Mouse (Mus musculus): ENCODE data around the gene Gm20479.

The Gm20479 gene

DNA sequence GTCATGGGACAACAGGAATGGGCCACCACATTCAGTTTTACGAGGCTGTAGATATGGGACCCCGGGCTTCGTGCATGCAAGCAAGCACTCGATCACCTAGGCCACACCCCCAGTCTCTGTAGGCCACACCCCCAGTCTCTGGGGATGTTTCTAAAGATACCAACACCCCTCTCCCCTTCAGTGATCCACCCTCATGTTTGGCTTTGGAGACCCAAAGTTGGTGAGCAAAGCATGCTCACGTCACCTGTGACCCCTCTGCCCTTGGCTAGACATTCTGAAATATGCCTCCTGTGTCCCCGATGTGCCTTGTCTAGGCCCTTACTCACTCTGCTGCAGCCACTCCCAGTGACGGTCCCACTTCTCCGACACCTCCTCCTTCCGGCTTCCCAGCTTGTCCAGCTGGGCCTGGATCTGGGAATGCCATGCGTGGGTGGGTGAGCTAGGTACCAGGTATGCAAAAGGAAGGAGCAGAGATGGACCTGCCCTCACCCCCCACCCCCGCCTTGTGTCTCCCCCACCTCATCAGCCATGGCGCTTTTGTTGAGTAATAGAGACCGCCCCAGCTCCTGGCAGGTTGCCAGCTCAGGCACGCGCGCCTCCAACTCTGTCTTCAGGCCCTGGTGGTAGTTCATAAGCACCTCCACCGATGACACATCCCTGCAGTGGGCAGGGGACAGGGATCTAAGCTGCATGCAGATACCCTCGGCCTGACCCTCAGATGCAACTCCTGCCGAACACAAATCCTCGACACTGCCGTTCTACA is 9.0 kb upstream of the Gm20479 start:
- no peak for DNase-seq

DNA sequence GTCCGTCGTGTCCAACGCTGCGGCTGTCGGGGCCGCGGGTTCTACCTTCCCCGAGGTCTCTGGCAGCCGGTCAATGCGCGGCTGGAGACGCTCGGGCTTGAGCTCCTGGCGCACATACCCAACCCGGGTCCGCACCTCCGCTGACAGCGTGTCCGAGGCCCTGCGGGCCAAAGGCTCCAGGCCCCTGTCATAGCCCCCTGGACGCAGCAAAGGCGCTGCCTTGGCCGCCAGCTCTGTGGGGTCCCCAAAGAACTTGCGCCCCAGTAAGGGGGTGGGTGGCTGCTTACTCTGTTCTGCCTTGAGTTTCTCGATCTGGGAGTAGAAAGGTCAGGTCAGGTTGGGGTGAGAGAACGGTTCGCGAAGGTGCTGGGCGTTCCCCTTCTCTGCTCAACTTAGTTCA is 7.2 kb upstream of the Gm20479 start:
- DNase-seq: no peak

DNA sequence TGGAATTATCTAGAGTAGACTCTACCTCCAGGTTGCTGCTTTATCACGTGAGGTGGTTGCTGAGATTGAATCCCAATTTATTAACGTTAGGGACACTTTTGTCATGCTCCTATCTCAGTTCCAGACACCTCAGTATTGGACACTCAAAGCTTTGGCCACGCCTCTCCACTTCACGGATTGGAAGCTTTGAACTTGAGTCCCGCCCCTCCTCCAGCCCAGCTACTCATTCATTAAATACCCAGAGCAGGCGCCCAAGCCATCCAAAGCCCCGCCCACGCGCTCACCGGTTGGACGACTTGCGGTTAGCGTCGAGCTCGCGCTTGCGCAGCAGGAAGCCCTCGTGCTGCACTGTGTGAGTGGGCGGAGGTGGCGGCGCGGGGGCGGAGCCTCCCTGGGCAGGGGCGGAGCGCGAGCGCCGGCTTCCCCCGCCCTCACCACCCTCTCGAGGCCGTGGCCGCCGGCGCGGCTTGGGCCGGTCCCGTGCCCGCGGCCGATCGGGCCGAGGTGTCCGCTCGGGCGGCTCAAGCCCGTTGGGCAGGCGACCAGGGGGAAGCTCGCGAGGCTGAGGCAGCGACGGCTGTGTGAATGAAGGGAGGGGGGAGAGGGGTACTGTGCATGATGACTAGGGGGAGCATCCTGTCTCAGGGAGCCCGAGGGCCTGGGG is 4.2 kb upstream of the Gm20479 start:
- DNase-seq: peak; percentile 100

DNA sequence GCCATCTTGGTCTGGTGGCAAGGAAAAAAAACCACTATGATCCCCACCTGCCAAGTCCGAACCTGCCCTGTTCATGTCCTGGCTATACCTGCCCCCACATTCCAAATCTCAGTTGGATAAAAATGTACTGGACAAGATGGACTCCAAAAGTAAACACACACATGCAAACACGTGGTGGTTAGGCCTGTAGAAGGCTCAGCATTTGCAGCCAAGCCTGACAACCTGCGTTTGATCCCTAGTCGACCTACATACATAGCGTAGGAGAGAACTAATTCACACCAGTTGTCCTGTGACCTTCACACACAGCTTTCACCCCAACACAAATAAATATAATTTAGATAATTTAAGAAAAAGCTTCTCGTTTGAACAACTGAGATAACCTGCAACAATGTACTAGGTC is 3.5 kb upstream of the Gm20479 start:
- no peak for DNase-seq

DNA sequence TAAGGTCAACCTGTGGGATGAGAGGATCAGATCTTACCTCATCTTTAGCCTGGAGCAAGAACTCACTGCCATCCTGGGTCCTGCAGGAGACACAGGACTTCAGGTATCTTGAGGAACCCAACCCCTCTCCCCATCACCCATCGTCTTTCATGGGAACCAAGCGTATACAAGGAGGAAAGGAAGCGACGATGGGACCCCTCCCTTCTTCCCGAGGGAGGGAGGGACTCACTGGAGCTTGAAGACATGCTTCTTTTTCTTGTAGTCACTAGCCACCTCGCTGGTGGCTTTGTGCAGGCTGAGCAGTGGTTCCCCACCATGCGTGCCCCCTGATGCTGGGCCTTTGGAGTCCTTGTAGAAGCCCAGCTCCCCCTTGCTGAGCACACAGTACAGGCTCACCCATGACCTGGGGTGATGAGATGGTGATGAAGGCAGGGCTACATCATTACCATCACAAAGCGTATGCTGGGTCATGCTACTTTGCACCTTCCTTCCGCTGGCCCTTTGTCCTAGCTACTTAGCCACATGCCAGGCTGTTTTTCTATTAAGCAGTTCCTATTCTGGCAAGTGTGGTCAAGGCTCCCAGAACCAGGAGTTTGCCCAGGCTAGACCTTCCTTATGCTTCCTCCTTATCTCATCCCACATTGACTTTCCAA is 2.6 kb upstream of the Gm20479 start:
- no peak for DNase-seq

DNA sequence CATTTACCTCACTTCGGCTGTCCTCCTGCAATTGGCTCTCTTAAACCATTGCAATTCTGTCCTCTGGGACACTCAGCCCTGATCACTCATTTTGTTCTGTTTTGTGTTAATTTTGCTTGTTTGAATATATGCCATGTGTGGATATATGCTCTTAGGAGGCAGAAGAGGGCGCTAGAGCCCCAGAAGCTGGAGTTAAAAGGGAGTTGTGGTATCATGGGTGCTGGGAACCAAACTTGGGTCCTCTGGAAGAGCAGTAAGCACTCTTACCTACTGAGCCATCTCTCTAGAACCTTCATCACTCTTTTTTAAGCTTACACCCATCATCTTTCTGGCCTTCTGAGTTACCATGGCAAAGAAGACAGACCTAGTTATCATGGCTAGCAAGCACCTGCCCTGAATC is 1.9 kb upstream of the Gm20479 start:
- no peak for DNase-seq

DNA sequence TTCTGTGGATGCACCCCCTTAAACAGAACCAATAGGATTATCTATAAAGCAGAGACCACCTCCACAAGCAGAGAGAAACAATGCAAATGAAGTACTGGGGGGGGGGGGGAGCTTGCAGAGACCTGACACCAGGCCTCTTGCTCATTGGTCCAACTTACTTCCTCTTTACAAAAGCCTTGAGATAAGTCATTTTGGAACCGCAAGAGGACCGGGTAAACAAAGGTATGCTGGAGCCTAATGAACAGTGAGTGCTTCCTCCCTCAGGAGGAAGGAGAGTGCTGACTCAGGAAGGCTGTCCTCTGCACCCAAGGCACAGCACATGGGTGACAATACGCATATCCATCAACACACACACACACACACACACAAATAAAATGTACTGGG is 368 bp upstream of the Gm20479 start:
- no peak for DNase-seq

DNA sequence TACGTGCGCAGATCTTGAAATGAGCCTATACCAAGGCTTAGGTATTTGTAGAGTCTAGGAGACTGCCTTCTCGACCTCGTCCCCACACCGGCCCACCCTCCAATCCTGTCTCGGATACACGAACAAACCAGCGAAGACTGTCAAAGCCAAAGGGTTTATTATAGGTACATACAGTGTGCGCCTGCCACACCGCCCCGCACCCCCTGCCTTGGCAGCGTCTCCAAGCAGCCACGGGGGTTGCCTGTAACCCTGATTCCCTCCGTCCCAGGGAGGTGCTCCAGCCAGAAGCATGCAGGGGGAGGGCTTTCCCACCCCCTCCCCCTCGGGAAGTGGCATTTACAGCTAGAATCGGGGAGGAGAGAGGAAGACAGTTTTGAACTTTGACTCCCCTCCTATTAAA is 971 bp downstream of the Gm20479 start:
- peak; percentile 39 to 78 for DNase-seq

DNA sequence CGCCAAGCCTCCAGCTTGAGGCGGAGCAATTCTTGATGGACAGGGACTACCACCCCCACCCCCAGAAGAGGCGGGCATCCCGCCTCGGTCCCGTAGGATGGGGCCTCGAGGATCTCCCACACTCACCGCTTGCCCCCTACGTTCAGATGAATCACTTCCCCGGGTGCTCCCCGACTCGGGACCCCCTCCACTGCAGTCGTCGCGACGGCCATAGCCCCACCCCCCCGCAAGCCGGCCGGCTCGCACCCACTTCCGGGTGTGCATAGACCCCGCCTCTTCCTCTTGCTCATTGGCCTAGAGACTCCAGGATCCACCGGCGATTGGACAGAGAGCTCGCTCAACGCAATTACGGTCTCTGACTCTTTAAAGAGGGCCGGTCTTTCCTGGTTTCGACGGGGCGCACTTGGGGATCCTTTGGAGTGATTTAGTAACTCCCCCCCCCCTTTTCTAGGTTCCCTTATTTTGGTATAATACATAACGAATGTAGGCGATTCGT is 1.4 kb downstream of the Gm20479 start, which contains the start of gene Shkbp1:
TSS of gene Shkbp1 (minus strand) at position 275 of the 496 bp plus-strand sequence.
- peak; percentile 92 to 96 for DNase-seq

DNA sequence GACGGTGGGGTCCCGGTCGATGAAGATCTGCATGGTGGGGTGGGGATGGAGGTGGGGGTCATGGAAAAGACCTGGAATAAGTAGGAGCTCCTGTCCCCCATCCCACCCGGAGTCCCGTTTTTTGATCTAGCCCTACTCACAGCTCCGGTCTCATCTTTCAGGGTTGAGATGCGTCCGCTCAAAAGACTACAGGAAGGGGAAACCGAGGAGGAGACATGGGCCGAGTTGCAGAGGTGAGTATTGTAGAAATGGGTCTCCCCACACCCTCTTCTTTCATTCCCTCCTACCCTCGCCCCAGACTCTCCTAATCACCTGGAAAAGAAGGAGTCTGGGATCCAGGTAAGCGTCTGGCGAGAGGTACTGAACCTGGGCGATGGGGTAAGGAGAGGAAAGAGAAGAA is 2.0 kb downstream of the Gm20479 start:
- no peak for DNase-seq

DNA sequence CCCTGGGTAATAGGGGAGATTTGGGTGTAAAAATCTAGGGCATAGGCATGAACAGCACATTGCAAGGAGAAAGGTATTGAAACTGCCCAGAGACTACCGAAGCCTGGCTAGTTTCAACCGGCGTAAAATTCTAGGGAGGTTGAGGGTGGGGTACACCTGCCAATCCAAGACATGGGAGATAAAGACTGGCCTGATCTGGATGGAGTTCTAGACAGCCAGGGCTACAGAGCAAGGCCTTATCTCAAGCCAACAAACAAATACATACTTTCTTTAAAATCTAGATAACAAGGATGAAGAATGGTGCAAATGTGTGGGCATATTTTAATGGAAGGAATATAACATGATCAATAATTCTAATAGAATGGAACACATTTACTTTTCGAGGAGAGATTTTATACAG is 2.4 kb downstream of the Gm20479 start:
- no peak for DNase-seq

DNA sequence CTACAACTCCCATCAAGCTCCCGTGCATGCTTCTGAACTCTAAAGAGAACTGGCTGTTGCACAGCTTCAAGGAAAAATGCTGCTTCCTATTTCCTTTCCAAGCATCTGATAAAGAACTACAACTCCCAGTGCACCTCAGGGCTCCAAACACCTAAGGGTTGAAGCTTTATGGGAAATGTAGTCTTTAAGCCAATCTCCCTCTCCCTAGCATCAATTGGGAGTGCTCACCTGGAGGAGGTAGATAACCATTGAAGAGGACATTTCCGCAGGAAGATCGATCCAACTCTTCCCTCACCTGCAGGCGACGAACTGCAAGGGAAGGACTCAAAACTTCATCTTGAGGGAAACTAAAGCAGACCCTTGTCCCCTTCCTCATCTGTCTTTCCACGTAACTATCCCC is 3.1 kb downstream of the Gm20479 start:
- DNase-seq: peak; percentile 57 to 63

DNA sequence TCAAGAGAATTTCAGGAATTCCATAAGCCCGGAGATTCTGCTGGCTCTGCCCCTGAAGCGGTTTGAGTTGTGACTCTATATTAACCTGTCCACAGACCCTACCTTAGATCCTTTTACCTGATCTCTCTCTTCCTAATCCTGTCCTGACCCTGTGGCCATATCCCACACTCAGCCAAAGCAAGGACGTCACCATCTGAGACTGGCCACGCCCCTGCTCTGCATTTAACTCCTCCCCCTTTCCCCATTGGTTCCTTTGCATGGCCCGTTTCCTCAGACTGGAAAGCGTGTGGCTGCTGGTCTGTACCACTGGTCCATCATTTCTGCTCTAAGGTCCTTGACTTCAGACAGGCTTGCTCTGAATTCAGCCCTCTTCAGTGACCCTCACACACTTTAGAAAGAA is 11.8 kb downstream of the Gm20479 start:
- DNase-seq: no peak

DNA sequence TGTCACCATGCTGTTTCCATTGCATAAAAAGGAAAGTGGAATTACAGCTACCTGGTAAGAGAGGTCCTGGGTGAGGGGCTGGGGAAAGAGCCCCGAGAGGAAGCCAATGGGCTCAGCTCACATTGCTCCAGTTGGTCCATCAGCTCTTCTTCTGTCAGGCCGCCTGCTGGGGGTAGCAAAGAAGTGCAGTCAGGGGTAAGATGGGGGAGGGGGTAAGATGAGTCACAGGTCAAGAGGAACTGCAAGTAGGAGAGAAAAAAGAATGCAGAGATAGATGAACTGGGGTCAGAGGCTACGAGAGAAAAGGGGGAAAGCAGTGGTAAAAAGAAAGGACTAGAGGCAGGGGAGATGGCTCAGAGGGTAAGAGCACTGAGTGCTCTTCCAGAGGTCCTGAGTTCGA is 14.6 kb downstream of the Gm20479 start:
- DNase-seq: no peak

DNA sequence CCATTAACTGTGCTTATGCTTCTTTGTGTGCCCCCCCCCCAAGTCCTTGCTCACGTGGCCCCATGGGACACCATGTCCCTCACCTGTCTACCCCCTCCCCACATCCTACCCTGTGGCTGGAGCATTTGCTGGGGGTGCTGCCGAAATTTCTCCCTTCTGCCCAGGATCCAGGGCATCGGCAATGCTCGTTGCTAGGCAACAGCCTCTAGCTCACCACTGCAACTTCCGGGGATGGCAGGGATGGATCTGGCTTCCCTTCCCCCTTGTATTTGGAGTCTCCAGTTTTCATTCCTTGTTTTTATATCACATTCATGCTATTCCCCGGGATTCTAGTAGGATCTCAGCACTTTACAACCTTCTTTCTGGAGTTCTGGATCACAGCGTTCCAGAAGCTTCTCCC is 17.7 kb downstream of the Gm20479 start:
- DNase-seq: no peak

DNA sequence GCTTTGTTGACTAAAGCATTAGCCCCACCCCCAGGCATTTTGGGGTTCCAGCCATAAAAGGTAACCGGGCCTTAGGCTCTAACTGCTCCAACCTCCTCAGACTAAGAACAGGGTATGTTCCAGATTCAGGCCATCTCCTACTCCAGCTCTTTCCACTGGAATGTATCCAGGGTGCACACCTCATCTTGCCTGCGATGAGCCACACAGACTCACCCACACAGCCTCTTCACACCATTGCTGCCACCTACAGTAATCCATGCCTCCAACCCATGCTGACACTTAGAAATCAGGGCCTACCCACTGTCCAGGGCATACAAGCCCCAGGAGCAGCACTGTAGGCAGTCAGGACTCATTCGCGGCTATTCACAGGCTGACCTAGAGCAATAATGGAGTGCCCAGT is 18.1 kb downstream of the Gm20479 start:
- DNase-seq: no peak

DNA sequence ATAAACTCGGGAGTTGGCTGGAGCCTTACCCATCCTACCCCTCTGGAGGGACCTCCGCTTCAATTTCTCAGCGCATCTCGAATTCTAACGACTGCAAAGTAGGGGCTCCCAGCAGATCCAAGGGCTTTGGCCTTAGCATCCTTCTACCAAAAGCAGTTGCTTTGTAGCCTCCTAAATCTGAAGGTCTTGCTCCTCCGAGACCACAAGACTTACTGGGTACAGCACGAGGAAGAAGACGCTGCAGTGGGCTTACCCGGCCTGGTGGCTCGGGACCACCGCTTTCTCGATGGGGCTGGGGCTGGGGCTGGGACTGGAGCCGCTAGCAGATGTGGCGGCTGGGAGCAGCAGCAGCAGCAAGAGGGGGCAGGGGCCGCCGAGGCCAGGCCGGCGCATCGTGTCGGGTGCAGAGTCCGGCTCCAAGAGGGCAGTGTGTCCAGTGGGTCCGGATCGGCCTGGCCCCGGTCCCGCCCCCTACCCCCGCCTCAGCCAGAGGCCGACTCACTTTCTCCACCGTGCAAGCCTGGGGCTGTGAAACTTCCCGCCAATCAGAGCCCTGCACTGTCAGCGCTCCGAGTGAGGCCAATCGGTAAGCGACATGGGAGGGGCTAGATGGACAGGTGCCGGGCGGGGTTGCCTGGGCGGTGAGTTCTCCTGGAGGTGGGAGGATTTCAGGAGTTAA is 19.9 kb downstream of the Gm20479 start, which contains the start of gene Ltbp4:
TSS of gene Ltbp4 (minus strand) at position 518 of the 679 bp plus-strand sequence.
- peak; percentile 83 to 96 for DNase-seq

DNA sequence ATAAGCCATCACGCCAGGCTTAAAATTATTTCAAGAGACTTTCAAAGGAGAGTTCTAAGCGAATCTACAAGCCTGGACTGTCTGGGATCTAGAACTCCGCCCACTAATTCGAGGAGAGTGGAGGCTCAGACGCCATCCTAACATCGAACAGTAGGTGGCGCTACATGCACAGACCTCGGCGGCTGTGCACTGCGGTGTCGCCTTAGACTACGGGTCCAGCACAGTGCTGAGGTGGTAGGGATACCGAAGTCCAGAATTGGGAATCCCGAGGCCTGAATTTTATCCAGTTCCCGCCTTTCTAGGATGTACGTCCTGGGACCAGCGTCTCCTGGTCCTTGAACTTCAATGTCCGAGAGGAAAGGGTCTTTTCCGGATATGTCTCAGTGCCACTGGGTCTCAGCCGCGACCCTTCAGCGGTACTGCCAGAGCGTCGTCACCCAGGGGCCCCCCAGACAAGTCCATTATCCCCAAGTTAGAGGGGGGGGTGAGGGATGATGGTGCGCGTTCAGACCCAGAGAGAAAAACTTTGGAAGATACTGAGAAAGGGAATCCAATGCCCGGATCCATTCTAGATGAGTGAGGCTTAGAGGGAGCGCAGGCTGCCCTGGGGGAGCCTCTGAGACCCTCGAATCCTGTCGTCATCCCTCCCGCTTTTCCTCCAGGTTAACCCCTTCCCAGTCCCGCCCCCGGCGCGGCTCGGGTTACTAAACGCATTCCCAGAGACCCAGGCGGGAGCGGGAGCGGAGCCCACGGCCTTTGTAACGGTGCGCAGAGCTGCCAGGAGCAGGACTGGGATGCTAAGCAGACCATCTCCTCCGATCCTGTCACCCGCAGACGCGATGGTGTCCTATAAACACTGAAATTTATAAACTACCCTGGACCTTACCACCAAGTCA is 21.0 kb downstream of the Gm20479 start:
- DNase-seq: peak; percentile 90 to 92

DNA sequence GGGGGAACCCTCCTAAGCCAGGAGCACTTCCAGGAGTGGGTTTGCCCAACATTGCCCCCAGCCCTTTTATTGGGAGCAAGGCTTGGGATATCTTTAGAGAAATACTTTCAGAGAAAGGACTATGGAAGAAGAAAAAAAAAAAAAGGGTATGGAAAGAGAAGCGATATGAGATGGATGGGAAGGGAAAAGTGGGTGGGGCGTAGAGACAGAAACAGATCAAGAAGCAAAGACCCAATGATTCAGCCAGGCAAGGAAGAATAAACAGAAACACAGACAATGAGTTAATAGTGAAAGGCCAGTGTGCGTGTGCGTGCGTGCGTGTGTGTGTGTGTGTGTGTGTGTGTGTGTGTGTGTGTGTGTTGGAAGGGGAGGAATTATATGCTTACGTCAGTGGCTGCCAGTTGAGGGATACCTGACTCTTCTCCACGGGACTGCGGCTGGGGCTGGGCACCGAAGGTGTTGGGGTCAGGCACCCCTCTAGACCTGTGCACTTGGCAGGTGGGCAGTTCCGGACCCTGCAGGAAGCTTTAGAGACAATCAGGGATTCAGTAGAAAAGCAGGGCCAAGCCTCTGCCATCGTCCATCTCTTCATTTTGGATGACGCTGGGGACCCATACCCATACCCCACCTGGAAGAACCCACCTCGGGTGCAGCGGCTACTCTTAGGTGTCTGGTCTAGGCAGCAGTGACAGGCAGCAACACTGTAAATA is 22.1 kb downstream of the Gm20479 start:
- no peak for DNase-seq

DNA sequence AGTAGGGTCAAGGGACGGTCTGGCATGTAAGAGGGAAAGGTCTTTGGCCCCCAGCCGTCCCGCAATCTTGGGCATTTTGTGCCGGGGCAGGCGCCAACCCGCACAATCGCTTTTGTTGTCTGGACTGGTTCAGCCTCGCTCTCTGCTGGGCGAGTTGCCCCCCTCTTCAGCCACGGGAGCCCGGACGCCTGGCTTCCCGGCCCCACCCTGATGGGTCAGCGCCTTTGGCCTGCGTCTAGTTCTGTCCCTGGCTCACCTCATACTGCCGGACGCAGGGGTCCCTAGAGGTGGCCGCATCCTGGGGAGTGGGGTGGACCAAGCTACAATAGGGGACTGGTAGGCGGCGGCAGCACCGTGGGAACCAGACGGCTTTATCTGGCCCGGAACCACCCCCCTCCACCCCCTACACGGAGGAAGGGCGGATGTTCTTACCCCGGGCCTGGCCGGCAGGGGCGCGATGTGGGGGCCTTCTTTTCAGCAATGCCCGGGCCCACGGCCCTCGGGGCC is 22.8 kb downstream of the Gm20479 start:
- peak; percentile 42 to 82 for DNase-seq

DNA sequence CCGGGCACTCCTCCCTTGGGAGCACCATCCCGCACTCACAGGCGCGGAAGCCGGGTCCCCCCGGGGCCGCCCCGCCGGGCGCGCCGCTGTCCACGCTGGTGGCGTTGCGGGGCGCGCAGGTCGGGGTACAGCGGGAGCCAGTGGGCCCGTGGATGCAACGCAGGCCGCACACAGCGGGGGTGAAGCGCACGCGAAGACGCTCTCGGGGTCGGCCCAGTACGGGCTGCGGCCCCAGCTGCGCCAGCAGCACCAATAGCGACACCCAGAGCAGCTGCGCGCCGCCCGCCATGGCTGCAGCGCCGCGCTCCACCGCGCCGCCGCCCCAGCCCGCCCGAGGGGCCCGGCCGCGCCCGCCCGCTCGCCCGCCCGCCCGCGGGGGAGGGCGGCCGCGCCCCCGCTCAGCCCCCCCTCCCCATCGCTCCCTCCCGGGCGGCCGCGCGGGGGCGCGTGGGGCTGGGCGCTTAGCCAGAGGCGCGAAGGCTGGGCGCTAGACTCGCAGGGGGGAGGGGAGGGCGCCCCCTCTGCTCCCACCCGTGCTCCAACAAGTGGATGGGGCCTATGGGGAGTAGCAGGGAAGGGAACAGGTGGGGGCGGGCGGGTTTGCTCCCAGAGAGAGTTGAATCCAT is 23.8 kb downstream of the Gm20479 start:
- DNase-seq: no peak
